10 mouse cellular contexts compared by ENCODE assay signal in genomic region chr13:29637788-29638187, GRCm38 (mm10).
DNase-seq lines count a peak whose midpoint lies in the region; ATAC-seq and TF ChIP-seq lines count a peak whose summit lies in the region.
"Had no signal": no experiment of that assay in that cellular context is flagged by ENCODE, and none has a peak within 500 bp of the region (broad histone marks: within the 10 kb centered on the region; RNA-seq: fewer than 3 reads in every experiment).

No protein-coding gene starts in this region.

- no peaks in the 10 kb centered on the region for H3K27me3 ChIP-seq in Patski
- no peaks in the 10 kb centered on the region for H3K27me3 ChIP-seq in midbrain, embryonic 14.5 days (ENCODE audit: control insufficient read depth, insufficient read depth, low read length)

- no peaks in the 10 kb centered on the region for H3K9me3 ChIP-seq in midbrain, embryonic 14.5 days (ENCODE audit: control insufficient read depth, low read length)

- 92% methylated on average over 6 of the region's 6 CpGs for WGBS in midbrain, embryonic 14.5 days

- in situ Hi-C loops in Patski (cut with MboI; ENCODE audit: low pct_unique_long_range_greater_than_20kb): no loop called here

- H3K4me3 ChIP-seq in midbrain, embryonic 14.5 days (replicated peaks; ENCODE audit: low read depth, low read length): no peak overlapping the region
- H3K4me3 ChIP-seq: left cerebral cortex, adult 2 months had no signal

- CTCF ChIA-PET in Patski (lab: Charles Lee): interaction anchor here (1.7 kb wide), 1 partner anchor 15 kb away, joined by 3 read pairs; no protein-coding TSS in a partner anchor

- H3K36me3 ChIP-seq in midbrain, embryonic 14.5 days (ENCODE audit: control insufficient read depth, insufficient read depth, low read length): no peaks in the 10 kb centered on the region

- no peak for TF ChIP-seq CTCF in Patski (IDR thresholded peaks at IDR 0.05)

- H3K9ac ChIP-seq in midbrain, embryonic 14.5 days (replicated peaks; ENCODE audit: low read length): no peak overlapping the region

- no peak overlapping the region for H3K27ac ChIP-seq in midbrain, embryonic 14.5 days (replicated peaks; ENCODE audit: low read depth, low read length)
- H3K27ac ChIP-seq: left cerebral cortex, adult 2 months had no signal

- no peaks in the 10 kb centered on the region for H3K4me1 ChIP-seq in midbrain, embryonic 14.5 days (ENCODE audit: control insufficient read depth, insufficient read depth, low read length)

- POLR2A ChIA-PET in Patski (lab: Charles Lee): interaction anchor here (0.7 kb wide), 1 partner anchor 238 kb away, joined by 3 read pairs; no protein-coding TSS in a partner anchor

- no peak overlapping the region for H3K4me2 ChIP-seq in midbrain, embryonic 14.5 days (ENCODE audit: low read length)

- peak; percentile 80 for ATAC-seq in Patski
- no peak for ATAC-seq in midbrain, embryonic 14.5 days (ENCODE audit: low FRiP score, low TSS enrichment)

- DNase-seq in 3134 (ENCODE audit: extremely low read depth, insufficient read length, low spot score) (peak; percentile 4), Patski (ENCODE audit: low read depth, low spot score) (peak; percentile 75)
- DNase-seq in gastrocnemius, postnatal 25 days: peak; percentile 28
- peak; percentile 64 to 65 for DNase-seq in kidney, adult 8-10 months
- no peak for DNase-seq in midbrain, embryonic 14.5 days
- no peak for DNase-seq in embryo, embryonic 11 days
- no peak for DNase-seq in neural tube, embryonic 10.5 days (ENCODE audit: extremely low spot score, low spot score)
- no peak for DNase-seq in thymus, postnatal 14 days
- DNase-seq: cerebellum, postnatal 14 days had no signal

Comparison
In these comparisons a context has a peak if more than half of its experiments do, and no peak if none do; other contexts are left out.
1. DNase-seq: peak in 3134 (single experiment), Patski (single experiment), gastrocnemius, postnatal 25 days (single experiment) and kidney, adult 8-10 months (2 of 2); none in midbrain, embryonic 14.5 days (single experiment), embryo, embryonic 11 days (single experiment), neural tube, embryonic 10.5 days (single experiment) and thymus, postnatal 14 days (single experiment).